Mouse (Mus musculus) heart, postnatal 0 days (tissue): Measurements from ENCODE around the gene C3ar1. TPM values are rescaled to one million over a fixed set of nuclear protein-coding genes. Genes with fewer than 3 reads are reported as not detected.

Experiments used
- ATAC-seq: fragments of 200-750 bp; cut with Nextera tagmentation; 2 replicates; pipeline ENCODE4 v1.8.0; 2017; ENCODE audit warnings: low read depth, moderate number of reproducible peaks, moderate library complexity; ENCODE audit not compliant: insufficient read depth
- DNase-seq: peaks from one replicate; pipeline ENCODE4 v3.0.0-alpha.2; 2016; ENCODE audit warnings: low spot score
- H3K27ac ChIP-seq: fragments of 300-500 bp; sonication (generic); 2 replicates; pipeline ENCODE4 v1.5.1; 2014; ENCODE audit warnings: low read depth, mild to moderate bottlenecking
- H3K27me3 ChIP-seq: fragments of 300-500 bp; sonication (generic); 2 replicates; pipeline ENCODE4 v1.6.1; 2014; ENCODE audit warnings: low read length, mixed read lengths; ENCODE audit not compliant: control insufficient read depth, insufficient read depth
- H3K36me3 ChIP-seq: fragments of 300-500 bp; sonication (generic); replicated peaks from 2 replicates; pipeline ENCODE4 v1.6.1; 2014; ENCODE audit warnings: low read length, mixed read lengths; ENCODE audit not compliant: control insufficient read depth, insufficient read depth
- H3K4me1 ChIP-seq: fragments of 300-500 bp; sonication (generic); 2 replicates; pipeline ENCODE4 v1.6.1; 2014; ENCODE audit warnings: antibody characterized with exemption; ENCODE audit not compliant: control insufficient read depth, insufficient read depth
- H3K4me2 ChIP-seq: fragments of 300-500 bp; sonication (generic); 2 replicates; pipeline ENCODE4 v1.6.1; 2014; ENCODE audit warnings: low read depth, mild to moderate bottlenecking, low read length, moderate library complexity
- H3K4me3 ChIP-seq: fragments of 300-500 bp; sonication (generic); 2 replicates; pipeline ENCODE4 v1.5.1; 2014; ENCODE audit warnings: low read depth, low read length
- H3K9ac ChIP-seq: fragments of 300-500 bp; sonication (generic); replicated peaks from 2 replicates; pipeline ENCODE4 v1.6.1; 2014; ENCODE audit warnings: low read depth, low read length, mixed read lengths
- H3K9me3 ChIP-seq: fragments of 300-500 bp; sonication (generic); replicated peaks from 2 replicates; pipeline ENCODE4 v1.6.1; 2016; ENCODE audit warnings: low read length; ENCODE audit not compliant: control insufficient read depth
- CTCF ChIP-seq: IDR thresholded peaks from 2 replicates; pipeline ENCODE4 v1.5.1; 2016; ENCODE audit warnings: antibody characterized with exemption, control low read depth, low read depth
- EP300 ChIP-seq: IDR thresholded peaks from 2 replicates; pipeline ENCODE4 v1.6.1; 2016; ENCODE audit warnings: antibody characterized with exemption, low read depth
- WGBS: fragments of 180-500 bp; shearing (Covaris S2); extraction: QIAGEN DNeasy Blood & Tissue Kit; methylation state at CpG from one replicate; pipeline ENCODE4 v1.1.7; 2014; 5-methylcytosine and 5-hydroxymethylcytosine counted together
- polyA plus RNA-seq: library from polyadenylated mRNA; unstranded; fragments of >200 nt; fragmentation: Nextera tagmentation; extraction: Ambion mirVana; gene quantifications from 2 replicates; pipeline ENCODE4 v1.2.1, GENCODE M21; 2015
- total RNA-seq: library from RNA; depleted of rRNA; stranded (reverse); fragments of >200 nt; gene quantifications from 2 replicates; pipeline ENCODE4 v1.2.3, GENCODE M21; 2014; ENCODE audit warnings: low replicate concordance; rRNA removed

The C3ar1 gene
- 0.46 and 2.9 TPM in 2 replicates for total RNA-seq
- 2.3 and 2.4 TPM in 2 replicates for polyA plus RNA-seq

- WGBS, result 14% methylated on average over 7 of the region's 7 CpGs
- ATAC-seq (0 out of 2 replicates have a peak, but pooled peaks have one; percentile 20), DNase-seq (no peak)
- Histone ChIP-seq H3K9ac (no peak within 1 kb of the TSS), H3K4me3 (no peak within 1 kb of the TSS), H3K36me3 (no peaks in the 10 kb centered on the region), H3K27me3 (no peaks in the 10 kb centered on the region), H3K27ac (no peak within 1 kb of the TSS), H3K4me2 (no peak within 1 kb of the TSS), H3K4me1 (no peaks in the 10 kb centered on the region), H3K9me3 (no peaks in the 10 kb centered on the region)
- TF ChIP-seq EP300 (no peak), CTCF (no peak)
These were observed at the start of gene C3ar1 for GRCm38 (mm10) chr6:122855955-122856354. Gene C3ar1 (minus strand): TSS chr6:122856161.

DNA sequence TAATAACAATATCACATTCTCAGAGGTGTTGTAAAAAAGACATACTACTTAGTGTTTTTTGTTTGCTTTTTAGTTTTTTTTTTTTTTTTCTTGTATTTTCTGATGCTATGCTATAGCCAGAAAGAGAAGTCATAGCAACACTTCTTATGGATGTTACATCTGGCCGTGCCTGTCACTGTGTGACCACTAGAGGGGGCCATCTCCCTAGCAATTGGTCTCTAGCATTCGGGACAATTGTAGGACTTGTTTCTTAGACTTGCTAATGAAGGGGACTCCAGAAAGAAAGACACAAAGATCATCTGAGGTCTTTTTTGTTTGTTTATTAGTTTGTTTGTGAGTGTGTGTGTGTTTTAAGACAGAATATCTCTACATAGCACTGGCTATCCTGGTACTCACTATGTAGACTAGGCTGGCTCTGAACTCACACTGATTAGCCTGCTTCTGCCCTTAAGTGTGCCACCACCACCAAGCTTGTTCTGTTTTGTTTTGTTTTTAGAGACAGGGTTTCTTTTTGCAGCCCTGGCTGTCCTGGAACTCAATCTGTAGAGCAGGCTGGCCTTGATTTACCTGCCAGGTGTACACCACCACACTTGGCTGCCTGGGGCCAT, 36.6 kb upstream of the C3ar1 start:
- H3K9me3 ChIP-seq, result no peaks in the 10 kb centered on the region
- H3K27ac ChIP-seq, result no peak overlapping the region
- no peak for TF ChIP-seq EP300
- peak; percentile 85 for TF ChIP-seq CTCF
- no peak overlapping the region for H3K4me3 ChIP-seq
- ATAC-seq, result no peak
- peaks cover 25% of the 10 kb centered on the region for H3K36me3 ChIP-seq
- peak; percentile 35 for DNase-seq
- no peak overlapping the region for H3K9ac ChIP-seq
- no peaks in the 10 kb centered on the region for H3K4me1 ChIP-seq
- H3K27me3 ChIP-seq, result no peaks in the 10 kb centered on the region
- 7% methylated on average over 2 of the region's 2 CpGs for WGBS
- H3K4me2 ChIP-seq, result no peak overlapping the region

DNA sequence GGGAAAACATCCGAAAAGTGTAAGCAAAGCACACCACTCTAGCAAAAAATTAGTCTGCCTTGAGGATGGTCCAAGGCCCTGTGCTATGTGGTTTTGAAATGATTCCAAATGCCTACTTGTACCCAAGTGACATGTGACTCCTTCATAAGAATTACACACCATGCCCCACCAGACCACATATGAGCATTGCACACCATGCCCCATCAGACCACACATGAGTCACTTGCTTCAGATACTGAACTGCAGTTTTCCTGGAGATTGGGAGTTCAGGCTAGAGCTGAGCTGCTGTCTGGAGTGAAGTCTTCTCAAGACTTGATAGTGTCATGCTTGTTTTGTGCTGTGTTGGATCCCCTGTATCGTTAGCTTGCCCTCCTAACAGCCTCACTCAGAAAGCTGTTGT, 33.6 kb upstream of the C3ar1 start:
- H3K4me3 ChIP-seq, result no peak overlapping the region
- no peak overlapping the region for H3K4me2 ChIP-seq
- H3K9me3 ChIP-seq, result no peaks in the 10 kb centered on the region
- H3K4me1 ChIP-seq, result no peaks in the 10 kb centered on the region
- DNase-seq, result no peak
- H3K9ac ChIP-seq, result no peak overlapping the region
- H3K27me3 ChIP-seq, result no peaks in the 10 kb centered on the region
- WGBS, result 85% methylated on average over 2 of the region's 2 CpGs
- no peak overlapping the region for H3K27ac ChIP-seq
- ATAC-seq, result no peak
- no peak for TF ChIP-seq CTCF
- peaks cover 54% of the 10 kb centered on the region for H3K36me3 ChIP-seq

DNA sequence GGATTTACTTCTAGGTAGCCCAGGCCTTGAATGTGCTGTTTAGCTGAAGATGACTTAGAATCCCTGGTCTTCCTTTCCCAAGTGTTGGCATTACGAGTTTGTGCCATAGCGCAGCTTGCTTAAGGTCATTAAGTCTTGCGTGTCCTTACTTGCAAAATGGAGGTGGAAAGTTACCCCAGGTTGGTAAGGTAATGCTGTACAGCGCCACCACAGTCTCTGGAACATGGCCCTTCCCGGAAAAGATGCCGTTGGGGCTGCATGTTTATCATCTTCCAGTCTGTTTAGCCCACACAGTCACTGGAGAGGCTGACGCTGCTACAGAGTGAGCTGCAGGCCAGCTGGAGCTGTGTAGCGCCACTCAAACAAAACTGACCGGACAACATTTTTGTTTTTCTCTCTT, 27.6 kb upstream of the C3ar1 start:
- H3K27ac ChIP-seq, result no peak overlapping the region
- no peak overlapping the region for H3K4me3 ChIP-seq
- H3K27me3 ChIP-seq, result no peaks in the 10 kb centered on the region
- WGBS, result 91% methylated on average over 9 of the region's 9 CpGs
- H3K36me3 ChIP-seq, result peaks cover 89% of the 10 kb centered on the region
- TF ChIP-seq CTCF, result no peak
- TF ChIP-seq EP300, result no peak
- no peak overlapping the region for H3K9ac ChIP-seq
- H3K4me1 ChIP-seq, result no peaks in the 10 kb centered on the region
- DNase-seq (no peak), ATAC-seq (no peak)
- H3K9me3 ChIP-seq, result no peaks in the 10 kb centered on the region
- H3K4me2 ChIP-seq, result no peak overlapping the region

DNA sequence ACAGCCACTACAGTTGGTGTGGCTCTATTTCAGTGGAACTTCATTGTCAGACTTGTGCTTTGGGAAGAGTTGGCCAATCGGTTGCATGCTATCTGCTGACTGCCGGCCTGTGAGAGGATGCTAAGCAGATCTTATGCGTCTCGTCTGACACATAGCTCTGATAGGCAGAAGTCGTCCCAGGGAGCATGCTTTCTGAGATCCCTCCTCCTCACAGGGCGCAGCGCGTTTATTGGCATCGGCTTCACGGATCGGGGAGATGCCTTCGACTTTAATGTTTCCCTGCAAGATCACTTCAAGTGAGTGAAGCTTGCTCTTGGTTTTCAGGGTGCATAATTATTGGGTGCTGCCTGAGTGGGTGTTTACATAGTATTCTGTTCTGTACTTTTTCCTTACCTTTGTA, 25.3 kb upstream of the C3ar1 start:
- no peak for TF ChIP-seq EP300
- TF ChIP-seq CTCF, result no peak
- no peak overlapping the region for H3K9ac ChIP-seq
- no peaks in the 10 kb centered on the region for H3K27me3 ChIP-seq
- H3K9me3 ChIP-seq, result no peaks in the 10 kb centered on the region
- peaks cover 82% of the 10 kb centered on the region for H3K36me3 ChIP-seq
- H3K4me1 ChIP-seq, result no peaks in the 10 kb centered on the region
- ATAC-seq (no peak), DNase-seq (no peak)
- 76% methylated on average over 12 of the region's 12 CpGs for WGBS
- no peak overlapping the region for H3K4me3 ChIP-seq
- no peak overlapping the region for H3K4me2 ChIP-seq
- no peak overlapping the region for H3K27ac ChIP-seq

- H3K9me3 ChIP-seq, result no peaks in the 10 kb centered on the region
- H3K4me2 ChIP-seq, result no peak overlapping the region
- DNase-seq, result no peak
- WGBS, result 86% methylated on average over 7 of the region's 7 CpGs
- H3K4me3 ChIP-seq, result no peak overlapping the region
- no peak for ATAC-seq
- TF ChIP-seq EP300, result no peak
- no peak for TF ChIP-seq CTCF
- peaks cover 12% of the 10 kb centered on the region for H3K4me1 ChIP-seq
- H3K27ac ChIP-seq, result no peak overlapping the region
- H3K36me3 ChIP-seq, result peaks cover 69% of the 10 kb centered on the region
- no peak overlapping the region for H3K9ac ChIP-seq
- H3K27me3 ChIP-seq, result no peaks in the 10 kb centered on the region
These were observed 24.0 kb upstream of the C3ar1 start for GRCm38 (mm10) chr6:122879781-122880505.
